Mouse (Mus musculus) CH12.LX (cell line): ENCODE measurements around the gene Creg1. TPM values are rescaled to one million over a fixed set of nuclear protein-coding genes. Genes with fewer than 3 reads are reported as not detected.

Experiments used
- DNase-seq: peaks from one replicate; pipeline ENCODE4 v3.0.0-alpha.2; 2013; ENCODE audit errors: extremely low read depth
- H3K27ac ChIP-seq: 2 replicates; pipeline ENCODE4 v1.5.1; 2012; ENCODE audit warnings: low read depth, mild to moderate bottlenecking, control low read depth, moderate library complexity; ENCODE audit not compliant: insufficient read depth
- H3K27me3 ChIP-seq: replicated peaks from 2 replicates; pipeline ENCODE3; 2012; ENCODE audit warnings: inconsistent platforms
- H3K36me3 ChIP-seq, 2 experiments: replicated peaks in 1 of 2; 2 replicates each; pipeline versions ENCODE3 to v1.6.1; 2012; ENCODE audit warnings: inconsistent platforms in 1 of 2, low read length in 1 of 2, mild to moderate bottlenecking in 1 of 2, mixed read lengths in 1 of 2, moderate library complexity in 1 of 2; ENCODE audit not compliant: control insufficient read depth in 1 of 2, insufficient read depth in 1 of 2
- H3K4me1 ChIP-seq, 2 experiments: 2 replicates each; pipeline ENCODE4 v1.6.1; 2012; ENCODE audit warnings: inconsistent platforms in 1 of 2, moderate library complexity in 1 of 2; ENCODE audit not compliant: insufficient read depth in 2 of 2, control insufficient read depth in 1 of 2
- H3K4me2 ChIP-seq: 2 replicates; pipeline ENCODE4 v1.6.1; 2012; ENCODE audit warnings: low read depth, mild to moderate bottlenecking, control low read depth; ENCODE audit not compliant: poor library complexity, insufficient read depth, severe bottlenecking
- H3K4me3 ChIP-seq, 3 experiments: fragments of 150-350 bp in 1 of 3; sonication (generic) in 1 of 3; replicated peaks in 1 of 3; 2 replicates each; pipeline versions ENCODE3 to v1.5.1; 2011 to 2012; ENCODE audit warnings: low read depth in 2 of 3, low read length in 2 of 3, mild to moderate bottlenecking in 2 of 3, moderate library complexity in 2 of 3, control low read depth in 1 of 3, improper control_type of control experiment in 1 of 3, inconsistent platforms in 1 of 3, mixed read lengths in 1 of 3; ENCODE audit not compliant: poor library complexity in 1 of 3
- H3K79me2 ChIP-seq: replicated peaks from 2 replicates; pipeline ENCODE4 v1.6.1; 2012; ENCODE audit warnings: mild to moderate bottlenecking, moderate library complexity; ENCODE audit not compliant: control insufficient read depth, poor library complexity, insufficient read depth, severe bottlenecking; ENCODE audit errors: extremely low read depth
- H3K9ac ChIP-seq: 2 replicates; pipeline ENCODE4 v1.6.1; 2012; ENCODE audit warnings: low read depth, mild to moderate bottlenecking, control low read depth, moderate library complexity; ENCODE audit not compliant: insufficient read depth
- H3K9me3 ChIP-seq: replicated peaks from 2 replicates; pipeline ENCODE3; 2012; ENCODE audit warnings: low read length, inconsistent platforms, mixed read lengths
- BHLHE40 ChIP-seq: IDR thresholded peaks from 2 replicates; pipeline ENCODE4 v1.6.1; 2011; ENCODE audit warnings: mild to moderate bottlenecking, low read depth, low read length, improper control_type of control experiment
- CHD1 ChIP-seq: IDR thresholded peaks from 2 replicates; pipeline ENCODE4 v1.6.1; 2012; ENCODE audit warnings: low read depth, low read length, improper control_type of control experiment, inconsistent platforms
- E2F4 ChIP-seq: IDR thresholded peaks from 2 replicates; pipeline ENCODE4 v1.6.1; 2011; ENCODE audit warnings: low read depth, low read length, improper control_type of control experiment; ENCODE audit not compliant: insufficient replicate concordance
- GABPA ChIP-seq: IDR thresholded peaks from 2 replicates; pipeline ENCODE4 v1.6.1; 2012; ENCODE audit warnings: low read depth, low read length, improper control_type of control experiment, inconsistent platforms; ENCODE audit not compliant: insufficient replicate concordance
- HCFC1 ChIP-seq: IDR thresholded peaks from 2 replicates; pipeline ENCODE4 v1.6.1; 2012; ENCODE audit warnings: low read depth, mild to moderate bottlenecking, inconsistent platforms, low read length, improper control_type of control experiment
- IRF4 ChIP-seq: IDR thresholded peaks from 2 replicates; pipeline ENCODE4 v1.6.1; 2014; ENCODE audit warnings: low read depth, mild to moderate bottlenecking, inconsistent platforms, low read length, improper control_type of control experiment
- KAT2A ChIP-seq: IDR thresholded peaks from 2 replicates; pipeline ENCODE4 v1.6.1; 2012; ENCODE audit warnings: low read length, improper control_type of control experiment, inconsistent platforms; ENCODE audit not compliant: insufficient replicate concordance
- MAFK ChIP-seq: IDR thresholded peaks from 2 replicates; pipeline ENCODE4 v1.6.1; 2011; ENCODE audit warnings: low read length, improper control_type of control experiment; ENCODE audit not compliant: insufficient replicate concordance
- MAX ChIP-seq: IDR thresholded peaks from 2 replicates; pipeline ENCODE4 v1.6.1; 2011; ENCODE audit warnings: low read length, improper control_type of control experiment
- MAZ ChIP-seq: IDR thresholded peaks from 2 replicates; pipeline ENCODE4 v1.6.1; 2012; ENCODE audit warnings: low read depth, mild to moderate bottlenecking, inconsistent platforms, low read length, improper control_type of control experiment, moderate library complexity
- MXI1 ChIP-seq: IDR thresholded peaks from 2 replicates; pipeline ENCODE4 v1.6.1; 2011; ENCODE audit warnings: mild to moderate bottlenecking, low read depth, low read length, improper control_type of control experiment
- MYC ChIP-seq: IDR thresholded peaks from 2 replicates; pipeline ENCODE4 v1.6.1; 2011; ENCODE audit warnings: low read depth, mild to moderate bottlenecking, improper control_type of control experiment, low read length
- NRF1 ChIP-seq: IDR thresholded peaks from 2 replicates; pipeline ENCODE4 v1.6.1; 2014; ENCODE audit warnings: low read depth, mild to moderate bottlenecking, inconsistent platforms, low read length, improper control_type of control experiment, moderate library complexity
- PAX5 ChIP-seq: IDR thresholded peaks from 2 replicates; pipeline ENCODE4 v1.6.1; 2012; ENCODE audit warnings: low read length, inconsistent platforms, mixed read lengths
- POLR2A ChIP-seq: IDR thresholded peaks from 2 replicates; pipeline ENCODE4 v1.6.1; 2011; ENCODE audit warnings: low read depth, mild to moderate bottlenecking, improper control_type of control experiment, low read length
- POLR2AphosphoS2 ChIP-seq: IDR thresholded peaks from 2 replicates; pipeline ENCODE4 v1.6.1; 2011; ENCODE audit warnings: low read depth, low read length, improper control_type of control experiment
- RAD21 ChIP-seq: IDR thresholded peaks from 2 replicates; pipeline ENCODE4 v1.6.1; 2011; ENCODE audit warnings: low read depth, mild to moderate bottlenecking, low read length, improper control_type of control experiment, moderate library complexity
- SMC3 ChIP-seq: IDR thresholded peaks from 2 replicates; pipeline ENCODE4 v1.6.1; 2011; ENCODE audit warnings: low read depth, low read length, improper control_type of control experiment
- TBP ChIP-seq: conservative IDR thresholded peaks from 2 replicates; pipeline ENCODE4 v1.6.1; 2011; ENCODE audit warnings: low read depth, low read length, improper control_type of control experiment
- TCF12 ChIP-seq: IDR thresholded peaks from 2 replicates; pipeline ENCODE4 v1.6.1; 2014; ENCODE audit warnings: low read depth, mild to moderate bottlenecking, inconsistent platforms, low read length, improper control_type of control experiment
- UBTF ChIP-seq: IDR thresholded peaks from 2 replicates; pipeline ENCODE4 v1.6.1; 2012; ENCODE audit warnings: low read depth, mild to moderate bottlenecking, inconsistent platforms, low read length, improper control_type of control experiment, moderate library complexity
- USF1 ChIP-seq: IDR thresholded peaks from 2 replicates; pipeline ENCODE4 v1.6.1; 2014; ENCODE audit warnings: low read depth, mild to moderate bottlenecking, inconsistent platforms, low read length, improper control_type of control experiment
- USF2 ChIP-seq: conservative IDR thresholded peaks from 2 replicates; pipeline ENCODE4 v1.6.1; 2011; ENCODE audit warnings: low read depth, low read length, improper control_type of control experiment
- ZC3H11A ChIP-seq: IDR thresholded peaks from 2 replicates; pipeline ENCODE4 v1.6.1; 2012; ENCODE audit warnings: low read depth, mild to moderate bottlenecking, inconsistent platforms, low read length, improper control_type of control experiment
- ZMIZ1 ChIP-seq: IDR thresholded peaks from 2 replicates; pipeline ENCODE4 v1.6.1; 2012; ENCODE audit warnings: low read depth, mild to moderate bottlenecking, inconsistent platforms, low read length, improper control_type of control experiment
- ZNF384 ChIP-seq: IDR thresholded peaks from 2 replicates; pipeline ENCODE4 v1.6.1; 2012; ENCODE audit warnings: low read depth, low read length, improper control_type of control experiment, inconsistent platforms
- dilution Hi-C: fragments of 300-500 bp; cut with MboI; formaldehyde crosslinking; loops from 2 replicates; pipeline ENCODE4 v1.14.3; 2020; ENCODE audit warnings: low sequenced_read_pairs; ENCODE audit not compliant: extremely low pct_unique_long_range_greater_than_20kb, extremely low pct_ligation_motif_present
- in situ Hi-C: fragments of 300-500 bp; cut with MboI; formaldehyde crosslinking; loops from 3 replicates; pipeline ENCODE4 v1.14.3; 2019; ENCODE audit warnings: low sequenced_read_pairs, low pct_ligation_motif_present, low pct_unique_long_range_greater_than_20kb, mixed read lengths
- polyA plus RNA-seq: library from polyadenylated mRNA; unstranded; fragments of >175 nt; gene quantifications from 2 replicates; pipeline ENCODE4 v1.2.1, GENCODE M21; 2012; ENCODE audit warnings: low read depth; ENCODE audit not compliant: insufficient read length
- total RNA-seq, 2 experiments: library from RNA; depleted of rRNA; stranded (reverse); fragments of 300-350 nt in 1 of 2; fragments of >200 nt in 1 of 2; gene quantifications; 2 replicates each; pipeline ENCODE4 v1.2.3; 2012 to 2014

Creg1 gene
- total and polyA plus RNA-seq, 3 experiments: 22.3 to 44.3 (median 38.2) TPM

DNA sequence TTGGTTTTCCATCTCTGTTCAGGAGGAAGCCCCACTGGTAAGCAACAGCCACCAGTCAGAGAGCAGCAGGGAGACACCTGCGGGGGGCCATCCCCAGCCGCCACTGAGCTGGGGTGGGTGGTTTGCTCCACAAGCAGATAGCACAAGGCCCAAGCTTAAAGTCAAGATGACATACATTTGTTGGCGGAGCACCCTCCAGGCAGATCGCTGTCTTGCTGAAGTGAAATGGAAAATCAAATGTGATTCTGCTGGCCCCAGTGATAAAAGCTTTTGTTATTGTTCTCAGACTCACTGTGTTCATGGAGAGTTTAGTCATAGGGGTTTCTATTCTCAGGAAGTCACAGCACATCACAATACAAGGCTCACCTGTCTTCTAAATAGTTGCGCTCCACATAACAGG, 39.6 kb downstream of the Creg1 start:
- Histone ChIP-seq H3K27ac (no peak overlapping the region), H3K4me3 (no peak overlapping the region), H3K4me1 (0 out of 4 replicates have a peak, but pooled peaks cover 0 to 3% of the 10 kb centered on the region in 2 experiments), H3K36me3 (no peaks in the 10 kb centered on the region), H3K4me2 (no peak overlapping the region), H3K9me3 (no peaks in the 10 kb centered on the region), H3K9ac (no peak overlapping the region), H3K79me2 (no peaks in the 10 kb centered on the region), H3K27me3 (no peaks in the 10 kb centered on the region)
- dilution Hi-C loops (no loop called here), in situ Hi-C loops (loop anchor here (25.0 kb wide), 1 partner anchor 584 kb away; the partner anchor contains the start of gene Tada1)
- no peak for DNase-seq
- TF ChIP-seq CHD1 (no peak), SMC3 (no peak), GABPA (no peak), RAD21 (no peak), NRF1 (no peak), MAZ (no peak), USF1 (no peak), POLR2A (no peak), MXI1 (no peak), POLR2AphosphoS2 (no peak), TCF12 (no peak), USF2 (no peak), BHLHE40 (no peak), TBP (no peak), HCFC1 (no peak), E2F4 (no peak), PAX5 (no peak)

GRCm38 (mm10) chr1:165804133-165804532, 40.6 kb downstream of the Creg1 start:
- DNase-seq: no peak
- H3K27me3 ChIP-seq: no peaks in the 10 kb centered on the region
- in situ Hi-C loops (loop anchor here (25.0 kb wide), 1 partner anchor 583 kb away; the partner anchor contains the start of gene Tada1), dilution Hi-C loops (no loop called here)
- no peaks in the 10 kb centered on the region for H3K79me2 ChIP-seq
- H3K4me2 ChIP-seq: no peak overlapping the region
- H3K9ac ChIP-seq: no peak overlapping the region
- 0 out of 4 replicates have a peak, but pooled peaks cover 0 to 3% of the 10 kb centered on the region in 2 experiments for H3K4me1 ChIP-seq
- no peak overlapping the region for H3K27ac ChIP-seq
- H3K9me3 ChIP-seq: no peaks in the 10 kb centered on the region
- H3K36me3 ChIP-seq: no peaks in the 10 kb centered on the region
- no peak overlapping the region for H3K4me3 ChIP-seq
- TF ChIP-seq HCFC1 (no peak), SMC3 (no peak), NRF1 (no peak), ZNF384 (no peak), TBP (no peak), POLR2AphosphoS2 (no peak), ZC3H11A (no peak), ZMIZ1 (no peak), UBTF (no peak), USF1 (no peak), MYC (no peak), MAFK (no peak), RAD21 (no peak), MAX (no peak), KAT2A (no peak), CHD1 (no peak), IRF4 (no peak)
